Mouse (Mus musculus) embryonic facial prominence, embryonic 15.5 days (tissue): ENCODE measurements around the gene Chga. TPM values are rescaled to one million over a fixed set of nuclear protein-coding genes. Genes with fewer than 3 reads are reported as not detected.

ENCODE experiments used
- ATAC-seq: fragments of 200-750 bp; cut with Nextera tagmentation; 2 replicates; pipeline ENCODE4 v1.8.0; 2017; ENCODE audit warnings: low read depth, moderate TSS enrichment; ENCODE audit not compliant: insufficient number of reproducible peaks, low FRiP score, low TSS enrichment
- H3K27ac ChIP-seq: fragments of 300-500 bp; sonication (generic); replicated peaks from 2 replicates; pipeline ENCODE4 v1.5.1; 2015; ENCODE audit warnings: mild to moderate bottlenecking, inconsistent platforms
- H3K27me3 ChIP-seq: fragments of 300-500 bp; sonication (generic); 2 replicates; pipeline ENCODE4 v1.6.1; 2015; ENCODE audit warnings: inconsistent platforms
- H3K36me3 ChIP-seq: fragments of 300-500 bp; sonication (generic); 2 replicates; pipeline ENCODE4 v1.6.1; 2015; ENCODE audit warnings: mild to moderate bottlenecking, inconsistent platforms
- H3K4me1 ChIP-seq: fragments of 300-500 bp; sonication (generic); 2 replicates; pipeline ENCODE4 v1.6.1; 2015; ENCODE audit warnings: inconsistent platforms
- H3K4me2 ChIP-seq: fragments of 300-500 bp; sonication (generic); replicated peaks from 2 replicates; pipeline ENCODE4 v1.6.1; 2015; ENCODE audit warnings: mild to moderate bottlenecking, inconsistent platforms
- H3K4me3 ChIP-seq: fragments of 300-500 bp; sonication (generic); replicated peaks from 2 replicates; pipeline ENCODE4 v1.5.1; 2015; ENCODE audit warnings: mild to moderate bottlenecking, inconsistent platforms
- H3K9ac ChIP-seq: fragments of 300-500 bp; sonication (generic); 2 replicates; pipeline ENCODE4 v1.6.1; 2015; ENCODE audit warnings: inconsistent platforms
- H3K9me3 ChIP-seq: fragments of 300-500 bp; sonication (generic); replicated peaks from 2 replicates; pipeline ENCODE4 v1.6.1; 2016; ENCODE audit warnings: inconsistent platforms
- WGBS: fragments of 180-500 bp; shearing (Covaris S2); methylation state at CpG from one replicate; pipeline ENCODE4 v1.1.7; 2015; 5-methylcytosine and 5-hydroxymethylcytosine counted together
- polyA plus RNA-seq: library from polyadenylated mRNA; unstranded; fragments of >200 nt; fragmentation: Nextera tagmentation; extraction: Ambion mirVana; gene quantifications from 2 replicates; pipeline ENCODE4 v1.2.1, GENCODE M21; 2015

Chga gene
- polyA plus RNA-seq, 1 experiment from 2014 or later: 8.8 TPM

DNA sequence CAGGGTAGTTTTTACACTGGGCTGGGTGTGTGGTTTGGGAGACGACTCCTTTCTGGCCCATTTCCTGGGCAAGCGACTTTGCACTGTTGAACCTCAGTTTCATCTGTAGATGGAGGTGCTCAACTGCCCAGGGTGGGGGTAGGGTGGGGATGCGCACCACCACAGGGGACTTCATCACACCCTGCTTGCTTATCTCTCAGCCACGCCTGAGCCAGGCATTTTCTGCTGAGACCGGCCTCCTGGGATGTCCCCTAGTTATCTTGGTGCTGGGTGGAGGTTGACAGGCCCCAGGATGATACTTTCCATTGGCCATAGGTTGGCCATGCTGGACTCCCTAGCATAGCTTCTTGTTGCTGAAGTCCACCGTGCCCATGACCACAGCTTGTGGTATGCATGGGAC, 10.3 kb downstream of the Chga start:
- Histone ChIP-seq H3K36me3 (peaks cover 11% of the 10 kb centered on the region; the same call in 1 of the 2 replicates), H3K4me1 (no peaks in the 10 kb centered on the region), H3K4me2 (no peak overlapping the region), H3K4me3 (no peak overlapping the region), H3K9me3 (no peaks in the 10 kb centered on the region), H3K27ac (no peak overlapping the region), H3K9ac (no peak overlapping the region), H3K27me3 (no peaks in the 10 kb centered on the region)
- WGBS: 80% methylated on average over 6 of the region's 6 CpGs
- ATAC-seq: no peak

DNA sequence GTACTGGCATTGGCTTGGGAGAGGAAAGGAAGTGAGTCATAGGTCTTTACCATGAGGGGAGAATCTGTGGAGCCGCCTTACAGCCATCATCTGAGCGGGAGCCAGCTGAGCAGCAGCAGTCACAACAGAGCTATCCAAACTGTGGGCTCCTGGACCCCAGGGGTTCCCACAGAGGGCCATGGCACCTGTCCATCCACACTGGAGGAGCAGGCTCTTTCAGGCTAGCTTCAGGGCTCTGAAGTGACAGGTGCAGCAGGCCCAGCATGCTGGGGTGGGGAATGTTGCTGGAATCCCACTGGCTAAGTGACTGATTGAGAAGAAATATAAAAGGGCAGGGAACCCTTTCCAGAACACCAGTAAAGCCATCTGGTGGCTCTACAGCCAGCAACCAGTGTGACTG, 12.2 kb downstream of the Chga start:
- no peaks in the 10 kb centered on the region for H3K4me1 ChIP-seq
- 69% methylated on average over 2 of the region's 2 CpGs for WGBS
- no peaks in the 10 kb centered on the region for H3K27me3 ChIP-seq
- no peak for ATAC-seq
- H3K9me3 ChIP-seq: no peaks in the 10 kb centered on the region
- H3K36me3 ChIP-seq: peaks cover 14% of the 10 kb centered on the region; the same call in 1 of the 2 replicates
- no peak overlapping the region for H3K4me3 ChIP-seq
- H3K27ac ChIP-seq: no peak overlapping the region
- H3K4me2 ChIP-seq: no peak overlapping the region
- no peak overlapping the region for H3K9ac ChIP-seq

DNA sequence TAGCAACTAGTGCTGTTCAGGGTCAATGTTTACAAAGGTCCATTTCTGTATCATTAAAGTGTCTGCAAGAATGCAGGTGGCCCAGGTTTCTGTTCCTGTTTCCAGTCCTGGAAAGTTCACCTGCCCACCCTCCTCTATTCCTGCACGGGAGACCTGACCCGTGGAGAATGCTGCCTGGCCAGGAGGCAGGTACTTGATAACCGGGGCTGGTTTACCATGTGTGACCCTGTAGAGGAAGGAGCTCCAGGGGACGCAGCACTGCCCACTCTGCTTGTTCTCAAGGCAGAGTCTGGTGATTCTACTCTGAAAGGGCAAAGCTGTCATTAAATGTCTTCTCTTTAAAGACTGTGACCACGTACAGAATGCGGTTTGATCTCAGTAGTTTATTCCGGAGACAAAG, 13.4 kb downstream of the Chga start:
- ATAC-seq: no peak
- Histone ChIP-seq H3K9ac (no peak overlapping the region), H3K4me3 (no peak overlapping the region), H3K4me1 (no peaks in the 10 kb centered on the region), H3K27me3 (no peaks in the 10 kb centered on the region), H3K4me2 (no peak overlapping the region), H3K36me3 (peaks cover 20% of the 10 kb centered on the region; the same call in 1 of the 2 replicates), H3K27ac (no peak overlapping the region), H3K9me3 (no peaks in the 10 kb centered on the region)
- 76% methylated on average over 7 of the region's 7 CpGs for WGBS

DNA sequence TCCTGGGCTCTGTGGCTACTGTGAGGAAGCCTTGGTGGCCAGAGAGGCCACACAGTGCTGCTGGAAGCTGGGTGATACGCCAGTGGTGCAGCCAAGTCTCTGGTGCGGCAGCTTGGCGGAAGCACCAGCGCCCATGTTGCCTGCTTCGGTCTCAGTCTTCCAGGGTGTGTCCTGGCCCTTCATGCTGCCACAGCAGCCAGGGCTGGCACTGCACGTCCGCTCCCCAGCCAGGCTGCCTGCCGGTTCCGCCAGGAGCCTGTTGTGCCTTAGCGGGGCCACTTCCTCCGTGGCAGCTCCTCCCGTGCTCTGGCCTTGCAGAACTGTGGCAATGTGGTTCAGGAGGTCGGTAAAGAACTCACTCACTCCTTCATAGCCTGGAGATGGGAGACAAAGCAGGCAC, 15.3 kb downstream of the Chga start:
- no peaks in the 10 kb centered on the region for H3K4me1 ChIP-seq
- H3K4me2 ChIP-seq: no peak overlapping the region
- no peak for ATAC-seq
- no peaks in the 10 kb centered on the region for H3K9me3 ChIP-seq
- H3K27ac ChIP-seq: no peak overlapping the region
- no peaks in the 10 kb centered on the region for H3K27me3 ChIP-seq
- peaks cover 23% of the 10 kb centered on the region; the same call in 1 of the 2 replicates for H3K36me3 ChIP-seq
- H3K4me3 ChIP-seq: no peak overlapping the region
- no peak overlapping the region for H3K9ac ChIP-seq
- 85% methylated on average over 13 of the region's 13 CpGs for WGBS

DNA sequence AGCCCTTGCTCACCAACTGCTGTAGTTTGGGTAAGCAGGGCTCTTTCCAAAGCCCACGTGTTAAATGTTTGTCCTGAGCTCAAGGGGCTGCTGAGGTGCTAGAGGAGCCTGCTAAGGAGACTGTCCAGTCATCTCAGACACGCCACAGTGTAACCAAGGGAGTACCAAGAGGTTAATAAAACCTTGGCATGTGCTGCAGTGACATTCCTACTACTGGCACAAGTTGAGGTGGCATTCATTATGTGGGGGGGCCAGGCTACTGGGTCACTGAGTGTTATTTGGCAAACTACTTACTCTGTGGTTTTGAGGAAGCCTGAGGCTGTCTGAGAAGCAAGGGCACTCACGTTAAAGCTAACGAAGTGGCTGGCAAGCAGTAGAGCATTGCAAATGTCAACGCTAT, 16.0 kb downstream of the Chga start:
- Histone ChIP-seq H3K4me1 (no peaks in the 10 kb centered on the region), H3K9ac (no peak overlapping the region), H3K27me3 (no peaks in the 10 kb centered on the region), H3K27ac (no peak overlapping the region), H3K4me2 (no peak overlapping the region), H3K36me3 (peaks cover 23% of the 10 kb centered on the region; the same call in 1 of the 2 replicates), H3K4me3 (no peak overlapping the region), H3K9me3 (no peaks in the 10 kb centered on the region)
- 66% methylated on average over 5 of the region's 5 CpGs for whole genome bisulfite sequencing
- no peak for ATAC-seq

DNA sequence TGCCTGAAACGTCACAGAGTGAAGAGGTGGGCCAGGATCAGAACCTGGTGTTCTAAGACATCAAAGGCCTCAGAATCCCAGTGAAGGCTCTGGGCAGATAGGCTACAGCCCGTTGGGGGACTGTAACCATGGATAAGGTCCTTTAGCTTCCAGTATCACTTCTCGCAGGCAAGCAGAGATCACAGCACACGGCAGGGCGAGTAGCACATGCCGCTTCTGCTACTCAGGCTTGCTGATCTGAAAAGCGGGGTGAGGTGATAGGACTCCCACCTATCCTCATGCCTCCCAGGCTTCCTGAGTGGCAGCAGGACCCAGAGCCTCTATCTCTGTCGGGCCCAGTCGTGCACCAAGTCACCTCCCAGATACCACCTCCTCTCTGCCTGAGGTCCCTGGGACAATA, 16.9 kb downstream of the Chga start:
- no peaks in the 10 kb centered on the region for H3K9me3 ChIP-seq
- 83% methylated on average over 9 of the region's 9 CpGs for WGBS
- H3K27me3 ChIP-seq: no peaks in the 10 kb centered on the region
- H3K36me3 ChIP-seq: peaks cover 23% of the 10 kb centered on the region; the same call in 1 of the 2 replicates
- H3K4me1 ChIP-seq: no peaks in the 10 kb centered on the region
- H3K4me2 ChIP-seq: no peak overlapping the region
- no peak overlapping the region for H3K4me3 ChIP-seq
- ATAC-seq: no peak
- H3K9ac ChIP-seq: no peak overlapping the region
- no peak overlapping the region for H3K27ac ChIP-seq

DNA sequence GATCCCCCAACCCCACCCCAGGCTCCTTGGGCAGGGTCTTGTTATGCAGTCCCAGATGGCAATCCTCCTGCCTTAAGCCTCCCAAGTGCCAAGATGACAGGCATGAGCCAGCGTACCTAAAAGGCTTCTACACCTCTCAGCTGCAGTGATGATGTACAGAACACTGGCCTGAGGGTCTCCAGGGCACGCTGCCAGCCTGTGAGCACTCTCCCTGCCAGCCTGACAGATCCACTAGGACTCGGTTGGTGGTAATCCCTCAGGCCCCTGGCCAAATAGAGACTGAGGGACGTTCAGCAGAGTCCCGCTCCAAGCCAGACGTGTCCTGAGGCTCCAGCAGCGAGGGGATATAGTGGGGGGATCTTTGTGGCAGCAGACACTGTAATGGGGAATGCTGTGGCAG, 18.3 kb downstream of the Chga start:
- H3K9ac ChIP-seq: no peak overlapping the region
- H3K4me2 ChIP-seq: no peak overlapping the region
- H3K27ac ChIP-seq: no peak overlapping the region
- H3K36me3 ChIP-seq: peaks cover 34% of the 10 kb centered on the region
- ATAC-seq: no peak
- no peaks in the 10 kb centered on the region for H3K27me3 ChIP-seq
- no peak overlapping the region for H3K4me3 ChIP-seq
- H3K9me3 ChIP-seq: no peaks in the 10 kb centered on the region
- whole genome bisulfite sequencing: 60% methylated on average over 7 of the region's 7 CpGs
- no peaks in the 10 kb centered on the region for H3K4me1 ChIP-seq

DNA sequence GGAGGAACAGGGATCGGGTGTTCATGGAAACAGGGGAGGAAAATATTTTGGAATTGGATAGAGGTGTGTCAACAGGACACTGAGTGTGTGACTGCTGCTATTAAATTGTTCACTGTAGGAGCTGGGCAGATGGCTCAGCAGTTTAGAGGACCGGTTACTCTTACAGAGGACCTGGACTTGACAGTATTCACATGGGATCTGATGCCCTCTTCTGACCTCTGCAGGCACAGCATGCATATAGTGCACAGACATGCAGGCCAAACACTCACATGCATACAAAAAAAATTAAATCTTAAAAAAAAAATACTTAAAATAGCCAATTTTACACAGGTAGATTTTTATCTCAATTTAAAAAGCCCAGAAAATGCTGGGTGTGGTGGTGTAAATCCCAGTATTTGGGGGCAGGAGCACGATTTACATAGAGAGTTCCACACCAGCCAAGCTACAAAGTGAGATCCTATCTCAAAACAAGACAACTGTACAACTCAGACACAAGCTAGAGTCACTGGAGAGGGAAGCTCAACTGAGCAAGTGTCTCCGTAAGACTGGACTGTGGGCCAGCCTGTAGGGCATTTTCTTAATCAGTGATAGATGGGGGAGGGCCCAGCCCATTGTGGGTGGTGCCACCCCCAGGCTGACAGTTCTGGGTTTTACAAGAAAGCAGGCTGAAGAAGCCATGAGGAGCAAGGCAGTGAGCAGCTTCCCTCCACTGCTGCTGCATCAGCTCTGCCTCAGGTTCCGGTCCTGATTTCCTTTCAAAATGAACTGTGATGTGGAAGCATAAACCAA, 21.0 kb downstream of the Chga start:
- H3K27ac ChIP-seq: no peak overlapping the region
- no peak overlapping the region for H3K4me3 ChIP-seq
- no peak for ATAC-seq
- peaks cover 20% of the 10 kb centered on the region for H3K36me3 ChIP-seq
- 75% methylated on average over 5 of the region's 5 CpGs for WGBS
- H3K27me3 ChIP-seq: no peaks in the 10 kb centered on the region
- no peaks in the 10 kb centered on the region for H3K9me3 ChIP-seq
- no peaks in the 10 kb centered on the region for H3K4me1 ChIP-seq
- H3K4me2 ChIP-seq: no peak overlapping the region
- no peak overlapping the region for H3K9ac ChIP-seq

DNA sequence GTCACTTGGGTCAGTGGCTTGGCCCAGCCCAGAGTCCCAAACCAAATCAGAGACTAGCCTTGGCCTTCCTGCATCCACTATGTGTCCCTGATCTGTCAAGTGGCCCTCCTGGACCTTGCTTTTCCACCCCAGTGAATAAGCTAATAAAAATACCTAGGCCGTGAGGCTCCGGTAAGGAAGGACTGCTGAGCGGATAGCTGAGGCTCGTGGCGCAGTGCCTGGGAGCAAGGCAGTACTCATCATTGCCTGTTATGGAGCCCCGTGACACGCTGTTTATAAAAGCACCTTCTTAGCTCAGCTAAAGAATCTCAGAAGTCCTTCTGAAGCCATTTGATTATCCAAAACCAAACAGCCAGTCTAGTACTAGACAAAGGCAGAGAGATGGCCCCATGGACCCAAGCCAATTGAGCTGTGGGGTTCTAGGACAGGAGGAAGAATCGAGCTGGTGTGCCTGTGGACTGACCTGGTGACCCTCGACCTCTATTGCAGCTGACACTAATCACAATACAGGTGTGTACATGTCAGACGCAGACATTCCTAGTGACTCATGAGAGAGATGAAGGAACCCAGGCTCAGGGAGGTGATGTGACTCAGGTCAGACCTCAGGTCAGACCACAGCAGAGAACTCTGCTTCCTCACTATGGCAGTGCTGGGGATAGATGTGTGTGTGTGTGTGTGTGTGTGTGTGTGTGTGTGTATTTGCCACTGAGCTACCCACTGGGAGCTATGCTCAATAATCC, 22.1 kb downstream of the Chga start:
- ATAC-seq: no peak
- H3K27me3 ChIP-seq: no peaks in the 10 kb centered on the region
- H3K4me2 ChIP-seq: no peak overlapping the region
- H3K9ac ChIP-seq: no peak overlapping the region
- no peak overlapping the region for H3K4me3 ChIP-seq
- 85% methylated on average over 10 of the region's 10 CpGs for WGBS
- H3K27ac ChIP-seq: no peak overlapping the region
- H3K36me3 ChIP-seq: peaks cover 20% of the 10 kb centered on the region
- no peaks in the 10 kb centered on the region for H3K4me1 ChIP-seq
- H3K9me3 ChIP-seq: no peaks in the 10 kb centered on the region

DNA sequence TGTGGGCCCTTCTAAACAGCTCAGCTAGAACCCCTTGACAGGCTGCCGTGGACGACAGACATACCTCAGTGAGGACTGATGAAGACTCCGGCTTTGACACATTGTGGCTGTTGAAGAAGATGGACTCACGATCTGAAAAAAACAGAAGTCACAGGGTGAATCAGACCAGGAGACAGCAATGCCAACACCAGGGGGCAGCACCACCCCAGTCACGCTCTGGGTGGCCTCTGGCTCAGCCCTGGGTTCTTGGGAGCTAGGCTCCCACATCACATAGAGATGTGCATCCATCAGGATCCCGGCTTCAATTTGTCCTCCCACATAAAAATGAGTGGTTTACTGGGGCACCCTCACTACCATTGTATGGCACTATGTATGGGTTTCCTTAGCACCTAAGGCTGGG, 24.3 kb downstream of the Chga start:
- 61% methylated on average over 6 of the region's 6 CpGs for WGBS
- H3K36me3 ChIP-seq: peaks cover 11% of the 10 kb centered on the region; the same call in 1 of the 2 replicates
- H3K27me3 ChIP-seq: no peaks in the 10 kb centered on the region
- no peak overlapping the region for H3K4me2 ChIP-seq
- ATAC-seq: no peak
- no peak overlapping the region for H3K27ac ChIP-seq
- no peak overlapping the region for H3K4me3 ChIP-seq
- peaks cover 9% of the 10 kb centered on the region for H3K4me1 ChIP-seq
- H3K9ac ChIP-seq: no peak overlapping the region
- no peaks in the 10 kb centered on the region for H3K9me3 ChIP-seq

DNA sequence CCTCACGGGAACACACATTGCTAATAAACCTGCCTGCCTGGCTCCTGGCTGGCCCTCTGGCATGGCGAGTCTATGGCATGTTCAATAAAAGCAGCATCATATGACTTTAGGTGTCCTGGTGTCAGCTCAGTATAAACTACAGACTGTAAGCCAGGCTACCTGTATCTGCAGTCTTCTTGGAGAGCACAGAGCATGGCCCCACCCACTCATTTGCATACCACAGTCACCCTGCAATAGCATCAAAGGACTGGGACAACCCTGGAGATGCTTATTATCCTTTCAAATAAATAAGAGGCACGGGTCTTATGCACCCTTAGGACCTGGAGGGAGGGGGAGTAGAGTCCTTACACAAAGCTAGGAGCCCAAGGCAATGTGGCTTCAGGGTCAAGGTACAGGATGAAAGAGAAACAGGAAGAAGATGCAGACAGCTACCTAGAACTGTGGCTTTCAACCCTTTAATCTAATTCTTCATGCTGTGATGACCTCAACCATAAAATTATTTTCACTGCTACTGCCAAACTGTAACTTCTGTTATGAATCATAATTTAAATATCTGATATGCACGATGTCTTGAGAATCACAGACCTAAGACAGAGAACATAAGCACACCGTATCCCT, 26.9 kb downstream of the Chga start:
- WGBS: 63% methylated on average over 5 of the region's 5 CpGs
- Histone ChIP-seq H3K4me2 (no peak overlapping the region), H3K4me3 (no peak overlapping the region), H3K36me3 (peaks cover 11% of the 10 kb centered on the region; the same call in 1 of the 2 replicates), H3K9ac (no peak overlapping the region), H3K27me3 (no peaks in the 10 kb centered on the region), H3K27ac (no peak overlapping the region), H3K9me3 (no peaks in the 10 kb centered on the region), H3K4me1 (peaks cover 9% of the 10 kb centered on the region)
- ATAC-seq: no peak
